Mouse (Mus musculus) hindbrain, embryonic 12.5 days (tissue): ENCODE results near the gene Spata5. TPM values are rescaled to one million over a fixed set of nuclear protein-coding genes. Genes with fewer than 3 reads are reported as not detected.

Experiments
- ATAC-seq: fragments of 200-750 bp; cut with Nextera tagmentation; 2 replicates; pipeline ENCODE4 v1.8.0; 2017; ENCODE audit warnings: moderate TSS enrichment; ENCODE audit not compliant: low FRiP score
- H3K27ac ChIP-seq: fragments of 300-500 bp; sonication (generic); 2 replicates; pipeline ENCODE4 v1.5.1; 2016; ENCODE audit warnings: mild to moderate bottlenecking
- H3K27me3 ChIP-seq: fragments of 300-500 bp; sonication (generic); 2 replicates; pipeline ENCODE4 v1.6.1; 2016; ENCODE audit warnings: mild to moderate bottlenecking
- H3K36me3 ChIP-seq: fragments of 300-500 bp; sonication (generic); 2 replicates; pipeline ENCODE4 v1.6.1; 2016; ENCODE audit warnings: mild to moderate bottlenecking
- H3K4me1 ChIP-seq: fragments of 300-500 bp; sonication (generic); 2 replicates; pipeline ENCODE4 v1.6.1; 2016
- H3K4me2 ChIP-seq: fragments of 300-500 bp; sonication (generic); replicated peaks from 2 replicates; pipeline ENCODE4 v1.6.1; 2016; ENCODE audit warnings: mild to moderate bottlenecking
- H3K4me3 ChIP-seq: fragments of 300-500 bp; sonication (generic); 2 replicates; pipeline ENCODE4 v1.5.1; 2016; ENCODE audit warnings: mild to moderate bottlenecking
- H3K9ac ChIP-seq: fragments of 300-500 bp; sonication (generic); 2 replicates; pipeline ENCODE4 v1.6.1; 2016; ENCODE audit warnings: mild to moderate bottlenecking, moderate library complexity
- H3K9me3 ChIP-seq: fragments of 300-500 bp; sonication (generic); replicated peaks from 2 replicates; pipeline ENCODE4 v1.6.1; 2016; ENCODE audit warnings: mild to moderate bottlenecking
- WGBS: fragments of 180-500 bp; shearing (Covaris S2); methylation state at CpG from one replicate; pipeline ENCODE4 v1.1.7; 2016; 5-methylcytosine and 5-hydroxymethylcytosine counted together
- polyA plus RNA-seq: library from polyadenylated mRNA; unstranded; fragments of >200 nt; fragmentation: Nextera tagmentation; extraction: Ambion mirVana; gene quantifications from 2 replicates; pipeline ENCODE4 v1.2.1, GENCODE M21; 2016

Spata5 gene
- polyA plus RNA-seq, 1 experiment from 2014 or later: 35.3 TPM

DNA sequence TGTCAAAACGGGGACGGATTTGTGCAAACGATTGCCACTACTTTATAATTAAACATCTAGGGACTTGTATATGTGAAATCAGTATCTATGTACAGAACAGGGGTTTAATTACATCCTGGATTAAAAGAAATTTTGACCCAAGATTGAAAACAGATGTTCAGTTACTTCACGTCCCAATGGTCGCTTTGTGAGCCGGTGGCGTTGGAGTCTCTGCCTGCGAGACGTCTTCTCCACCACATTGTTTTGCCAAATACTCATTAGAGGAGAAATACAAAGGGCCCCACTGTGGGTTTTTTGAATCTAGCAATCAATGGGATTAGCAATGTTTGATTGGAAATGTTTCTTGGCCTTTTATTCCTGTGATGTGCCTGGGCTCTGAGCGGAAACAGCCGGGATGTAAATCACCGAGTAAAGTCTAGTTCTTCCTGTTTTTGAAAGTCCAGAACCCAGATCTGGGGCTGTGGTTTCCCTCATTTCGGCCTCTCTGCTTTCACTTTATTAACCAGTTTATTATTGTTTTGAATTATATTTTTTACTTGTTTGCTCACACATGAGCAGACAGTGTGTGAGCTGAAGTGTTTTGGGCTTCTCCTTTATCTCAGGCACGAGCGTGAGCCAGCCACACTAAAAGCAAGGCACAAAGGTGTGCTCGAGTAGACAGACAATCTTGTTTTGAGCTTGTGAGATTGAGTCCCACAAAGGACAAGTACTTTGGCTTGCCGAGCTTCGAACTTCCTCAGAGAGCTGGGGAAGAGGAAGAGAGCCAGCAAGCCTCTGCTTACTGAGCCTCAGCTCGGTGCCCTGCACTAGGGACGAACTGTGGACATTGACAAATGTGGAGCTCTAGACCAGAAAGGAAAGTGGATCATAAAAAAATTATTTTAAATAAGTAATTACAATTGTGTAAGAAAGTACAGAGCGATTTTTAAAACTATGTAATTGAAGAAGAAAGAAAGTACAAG, 197.2 kb downstream of the Spata5 start:
- H3K4me1 ChIP-seq: peaks cover 4% of the 10 kb centered on the region; the same call in 1 of the 2 replicates
- H3K4me2 ChIP-seq: no peak overlapping the region
- no peak overlapping the region for H3K9ac ChIP-seq
- whole genome bisulfite sequencing: 67% methylated on average over 21 of the region's 21 CpGs
- H3K4me3 ChIP-seq: no peak overlapping the region
- no peaks in the 10 kb centered on the region for H3K36me3 ChIP-seq
- no peak overlapping the region for H3K27ac ChIP-seq
- ATAC-seq: no peak
- H3K27me3 ChIP-seq: no peaks in the 10 kb centered on the region
- H3K9me3 ChIP-seq: 0 out of 2 replicates have a peak, but pooled peaks cover 2% of the 10 kb centered on the region

Other genes starting within 250 kb of the Spata5 start
- not detected in 2 replicates for gene Il21, start 187.3 kb upstream of the Spata5 start, polyA plus RNA-seq
- 5.0 and 5.7 TPM in 2 replicates for gene Bbs12, start 107.3 kb upstream of the Spata5 start, polyA plus RNA-seq
- gene Cetn4, start 107.2 kb upstream of the Spata5 start, polyA plus RNA-seq: 2.9 and 4.4 TPM in 2 replicates
- 0.91 and 1.0 TPM in 2 replicates for gene Fgf2, start 71.5 kb upstream of the Spata5 start, polyA plus RNA-seq
- 4.2 and 5.1 TPM in 2 replicates for gene Nudt6, start 315 bp downstream of the Spata5 start, polyA plus RNA-seq
- 6.9 and 7.1 TPM in 2 replicates for gene Spry1, start 220.1 kb downstream of the Spata5 start, polyA plus RNA-seq